Mouse (Mus musculus) hindbrain, embryonic 10.5 days (tissue): ENCODE results near the gene Casz1. TPM values are rescaled to one million over a fixed set of nuclear protein-coding genes. Genes with fewer than 3 reads are reported as not detected.

Source experiments
- DNase-seq: peaks from one replicate; pipeline ENCODE4 v3.0.0-alpha.2; 2017; ENCODE audit warnings: low spot score
- H3K27ac ChIP-seq: fragments of 300-500 bp; sonication (generic); 2 replicates; pipeline ENCODE4 v1.5.1; 2016; ENCODE audit warnings: mild to moderate bottlenecking, moderate library complexity
- H3K27me3 ChIP-seq: fragments of 300-500 bp; sonication (generic); 2 replicates; pipeline ENCODE4 v1.6.1; 2016; ENCODE audit warnings: mild to moderate bottlenecking; ENCODE audit not compliant: poor library complexity, insufficient read depth, severe bottlenecking
- H3K36me3 ChIP-seq: fragments of 300-500 bp; sonication (generic); 2 replicates; pipeline ENCODE4 v1.6.1; 2016; ENCODE audit warnings: mild to moderate bottlenecking, moderate library complexity
- H3K4me1 ChIP-seq: fragments of 300-500 bp; sonication (generic); replicated peaks from 2 replicates; pipeline ENCODE4 v1.6.1; 2016; ENCODE audit warnings: mild to moderate bottlenecking
- H3K4me3 ChIP-seq: fragments of 300-500 bp; sonication (generic); 2 replicates; pipeline ENCODE4 v1.5.1; 2016; ENCODE audit warnings: mild to moderate bottlenecking, moderate library complexity
- H3K9me3 ChIP-seq: fragments of 300-500 bp; sonication (generic); 2 replicates; pipeline ENCODE4 v1.6.1; 2016; ENCODE audit warnings: mild to moderate bottlenecking, moderate library complexity
- WGBS: fragments of 180-500 bp; shearing (Covaris S2); methylation state at CpG from one replicate; pipeline ENCODE4 v1.1.7; 2016; 5-methylcytosine and 5-hydroxymethylcytosine counted together
- polyA plus RNA-seq: library from polyadenylated mRNA; unstranded; fragments of >200 nt; fragmentation: Nextera tagmentation; extraction: Ambion mirVana; gene quantifications from 2 replicates; pipeline ENCODE4 v1.2.1, GENCODE M21; 2016

Gene Casz1
- polyA plus RNA-seq, 1 experiment from 2014 or later = 14.4 TPM

- Histone ChIP-seq H3K36me3 (no peaks in the 10 kb centered on the region), H3K9me3 (no peaks in the 10 kb centered on the region), H3K4me3 (no peak overlapping the region), H3K27me3 (peaks cover 57% of the 10 kb centered on the region), H3K4me1 (peaks cover 32% of the 10 kb centered on the region), H3K27ac (peak overlapping the region; percentile 43; the same call in 1 of the 2 replicates)
- WGBS = 44% methylated on average over 8 of the region's 8 CpGs
- no peak for DNase-seq
Measured at GRCm38 (mm10) chr4:148780097-148780621, 24.1 kb upstream of the Casz1 start.

- no peak for DNase-seq
- Histone ChIP-seq H3K27ac (no peak overlapping the region), H3K9me3 (no peaks in the 10 kb centered on the region), H3K4me3 (no peak overlapping the region), H3K4me1 (peaks cover 25% of the 10 kb centered on the region), H3K36me3 (no peaks in the 10 kb centered on the region), H3K27me3 (peaks cover 56% of the 10 kb centered on the region)
- 83% methylated on average over 7 of the region's 7 CpGs for WGBS
Measured at GRCm38 (mm10) chr4:148781516-148781915, 22.7 kb upstream of the Casz1 start.

GRCm38 (mm10) chr4:148782880-148783279 is 21.3 kb upstream of the Casz1 start:
- 80% methylated on average over 6 of the region's 6 CpGs for WGBS
- H3K4me1 ChIP-seq = peaks cover 35% of the 10 kb centered on the region
- H3K4me3 ChIP-seq = no peak overlapping the region
- no peak overlapping the region for H3K27ac ChIP-seq
- no peaks in the 10 kb centered on the region for H3K36me3 ChIP-seq
- H3K9me3 ChIP-seq = no peaks in the 10 kb centered on the region
- DNase-seq = no peak
- peaks cover 61% of the 10 kb centered on the region for H3K27me3 ChIP-seq

- H3K9me3 ChIP-seq = no peaks in the 10 kb centered on the region
- peaks cover 40% of the 10 kb centered on the region for H3K4me1 ChIP-seq
- DNase-seq = no peak
- H3K27me3 ChIP-seq = peaks cover 64% of the 10 kb centered on the region
- no peak overlapping the region for H3K4me3 ChIP-seq
- no peaks in the 10 kb centered on the region for H3K36me3 ChIP-seq
- 76% methylated on average over 6 of the region's 6 CpGs for WGBS
- H3K27ac ChIP-seq = no peak overlapping the region
Measured at GRCm38 (mm10) chr4:148783760-148784159, 20.5 kb upstream of the Casz1 start.

- 90% methylated on average over 6 of the region's 6 CpGs for WGBS
- H3K27me3 ChIP-seq = peaks cover 62% of the 10 kb centered on the region
Measured at GRCm38 (mm10) chr4:148785053-148785567, 19.1 kb upstream of the Casz1 start.

GRCm38 (mm10) chr4:148785995-148786394 is 18.2 kb upstream of the Casz1 start:
- no peaks in the 10 kb centered on the region for H3K36me3 ChIP-seq
- WGBS = 65% methylated on average over 8 of the region's 8 CpGs
- peaks cover 64% of the 10 kb centered on the region for H3K27me3 ChIP-seq
- no peak overlapping the region for H3K4me3 ChIP-seq
- H3K27ac ChIP-seq = peak overlapping the region; percentile 54
- no peak for DNase-seq
- H3K4me1 ChIP-seq = peaks cover 54% of the 10 kb centered on the region
- H3K9me3 ChIP-seq = no peaks in the 10 kb centered on the region

More at GRCm38 (mm10) chr4:148785053-148785567, 19.1 kb upstream of the Casz1 start:
- H3K4me1 ChIP-seq = peaks cover 51% of the 10 kb centered on the region
- H3K27ac ChIP-seq = no peak overlapping the region
- H3K9me3 ChIP-seq = no peaks in the 10 kb centered on the region
- no peaks in the 10 kb centered on the region for H3K36me3 ChIP-seq
- no peak overlapping the region for H3K4me3 ChIP-seq
- DNase-seq = no peak

- Histone ChIP-seq H3K4me1 (peaks cover 50% of the 10 kb centered on the region), H3K27me3 (peaks cover 78% of the 10 kb centered on the region), H3K9me3 (no peaks in the 10 kb centered on the region), H3K27ac (no peak overlapping the region), H3K4me3 (no peak overlapping the region), H3K36me3 (no peaks in the 10 kb centered on the region)
- 81% methylated on average over 8 of the region's 8 CpGs for WGBS
- DNase-seq = no peak
Measured at GRCm38 (mm10) chr4:148790940-148791339, 13.3 kb upstream of the Casz1 start.

GRCm38 (mm10) chr4:148795038-148795437 is 9.2 kb upstream of the Casz1 start:
- WGBS = 53% methylated on average over 4 of the region's 4 CpGs
- Histone ChIP-seq H3K4me3 (no peak overlapping the region), H3K36me3 (no peaks in the 10 kb centered on the region), H3K4me1 (peaks cover 18% of the 10 kb centered on the region), H3K9me3 (no peaks in the 10 kb centered on the region), H3K27me3 (peaks cover 84% of the 10 kb centered on the region), H3K27ac (no peak overlapping the region)
- no peak for DNase-seq

GRCm38 (mm10) chr4:148797475-148798324 is 6.5 kb upstream of the Casz1 start:
- Histone ChIP-seq H3K27me3 (peaks cover 94% of the 10 kb centered on the region), H3K4me3 (no peak overlapping the region), H3K27ac (0 out of 2 replicates have a peak overlapping the region, but pooled peaks have one; percentile 23), H3K4me1 (peaks cover 17% of the 10 kb centered on the region), H3K9me3 (no peaks in the 10 kb centered on the region), H3K36me3 (no peaks in the 10 kb centered on the region)
- DNase-seq = no peak
- WGBS = 78% methylated on average over 12 of the region's 12 CpGs

- Histone ChIP-seq H3K27ac (no peak overlapping the region), H3K27me3 (peaks cover 97% of the 10 kb centered on the region), H3K9me3 (no peaks in the 10 kb centered on the region), H3K4me3 (no peak overlapping the region), H3K36me3 (no peaks in the 10 kb centered on the region), H3K4me1 (peaks cover 63% of the 10 kb centered on the region)
- 4% methylated on average over 4 of the region's 4 CpGs for WGBS
- no peak for DNase-seq
Measured at GRCm38 (mm10) chr4:148803031-148803430, 1.2 kb upstream of the Casz1 start.

GRCm38 (mm10) chr4:148803636-148804035 is 593 bp upstream of the Casz1 start:
- peaks cover 70% of the 10 kb centered on the region for H3K4me1 ChIP-seq

GRCm38 (mm10) chr4:148804780-148805160 is 541 bp downstream of the Casz1 start:
- peak overlapping the region; percentile 82 for H3K4me3 ChIP-seq
- no peaks in the 10 kb centered on the region for H3K36me3 ChIP-seq
- peaks cover 98% of the 10 kb centered on the region for H3K27me3 ChIP-seq
- peak overlapping the region; percentile 87 for H3K27ac ChIP-seq
- no peak for DNase-seq
- WGBS = 0% methylated on average over 16 of the region's 16 CpGs
- no peaks in the 10 kb centered on the region for H3K9me3 ChIP-seq
- H3K4me1 ChIP-seq = peaks cover 74% of the 10 kb centered on the region

More at GRCm38 (mm10) chr4:148803636-148804035, 593 bp upstream of the Casz1 start:
- H3K27ac ChIP-seq = peak overlapping the region; percentile 68; the same call in 1 of the 2 replicates
- no peaks in the 10 kb centered on the region for H3K36me3 ChIP-seq
- no peak for DNase-seq
- H3K4me3 ChIP-seq = peak overlapping the region; percentile 82
- no peaks in the 10 kb centered on the region for H3K9me3 ChIP-seq
- H3K27me3 ChIP-seq = peaks cover 97% of the 10 kb centered on the region
- 2% methylated on average over 10 of the region's 10 CpGs for WGBS
